Mouse (Mus musculus) A20 (cell line): ENCODE data around the gene Trappc2l.
"Not testable (repeated sequence)": the region's sequence is repeated elsewhere in the genome, so short reads cannot be mapped to it uniquely, and the experiment has no call there.

ENCODE experiments used
- DNase-seq: peaks from one replicate; pipeline ENCODE4 v3.0.0-alpha.2; 2011; ENCODE audit warnings: low read depth, low spot score

The Trappc2l gene

DNA sequence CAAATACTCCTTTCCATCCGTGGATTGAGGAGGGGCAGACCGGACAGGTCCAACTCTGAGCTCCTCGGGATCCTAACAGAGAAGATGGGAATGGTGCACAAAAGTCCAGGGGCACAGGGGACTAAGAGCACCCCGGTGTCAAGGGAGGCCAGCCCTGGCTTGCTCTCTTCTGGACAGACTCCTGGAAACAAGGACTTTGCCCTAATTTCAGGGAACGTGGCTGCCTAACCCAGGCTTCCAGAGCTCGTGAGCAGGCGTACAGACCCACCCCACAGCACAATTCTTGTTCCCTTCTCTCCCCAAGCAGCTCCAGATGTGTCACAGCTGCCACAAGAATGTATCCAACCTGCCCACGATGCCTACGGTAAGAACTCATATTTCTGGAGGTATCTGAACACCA lies 14.4 kb downstream of the Trappc2l start:
- no peak for DNase-seq

GRCm38 (mm10) chr8:122626896-122627295 lies 15.5 kb downstream of the Trappc2l start:
- no peak for DNase-seq

GRCm38 (mm10) chr8:122629388-122629787 lies 17.9 kb downstream of the Trappc2l start:
- DNase-seq = no peak

DNA sequence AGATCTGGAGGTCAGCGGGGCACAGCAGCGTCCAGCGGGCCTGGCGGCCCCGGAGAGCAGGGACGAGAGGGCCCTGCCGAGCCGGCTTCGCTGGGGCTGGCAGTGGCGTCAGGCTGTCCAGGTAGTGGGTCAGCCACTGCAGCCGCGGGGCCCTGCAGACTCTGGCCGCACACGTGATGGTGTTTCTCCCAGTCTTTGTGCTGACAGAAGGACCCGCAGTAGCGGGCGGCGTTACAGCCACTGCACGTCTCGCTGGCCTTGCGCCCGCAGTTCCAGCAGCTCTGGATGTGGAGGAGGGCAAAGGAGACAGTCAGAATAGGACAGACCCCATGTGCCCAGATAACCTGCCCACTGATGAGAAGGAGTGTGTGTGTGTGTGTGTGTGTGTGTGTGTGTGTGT lies 19.3 kb downstream of the Trappc2l start:
- no peak for DNase-seq

- DNase-seq = not testable (repeated sequence)
Observed at GRCm38 (mm10) chr8:122632134-122632533, 20.7 kb downstream of the Trappc2l start.

DNA sequence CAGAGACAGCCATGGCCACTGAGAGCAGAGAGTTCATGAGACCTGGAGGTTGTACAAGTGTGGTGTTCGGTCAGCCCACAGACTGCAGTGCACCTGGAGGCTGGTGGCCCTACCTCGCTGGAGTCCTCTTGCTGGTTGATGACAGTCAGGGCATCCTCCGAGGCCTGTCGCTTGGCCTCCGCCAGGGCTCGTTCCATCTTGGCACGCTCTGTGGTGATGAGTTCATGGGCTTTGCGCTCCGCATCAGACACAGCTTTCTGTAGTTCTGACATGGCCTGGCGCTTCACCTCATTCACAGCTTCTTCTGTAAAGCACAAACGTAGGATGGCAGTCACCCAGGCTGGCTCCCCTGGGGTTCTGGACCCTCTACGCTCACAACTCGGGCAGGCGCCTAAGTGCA lies 21.8 kb downstream of the Trappc2l start:
- DNase-seq = no peak

DNA sequence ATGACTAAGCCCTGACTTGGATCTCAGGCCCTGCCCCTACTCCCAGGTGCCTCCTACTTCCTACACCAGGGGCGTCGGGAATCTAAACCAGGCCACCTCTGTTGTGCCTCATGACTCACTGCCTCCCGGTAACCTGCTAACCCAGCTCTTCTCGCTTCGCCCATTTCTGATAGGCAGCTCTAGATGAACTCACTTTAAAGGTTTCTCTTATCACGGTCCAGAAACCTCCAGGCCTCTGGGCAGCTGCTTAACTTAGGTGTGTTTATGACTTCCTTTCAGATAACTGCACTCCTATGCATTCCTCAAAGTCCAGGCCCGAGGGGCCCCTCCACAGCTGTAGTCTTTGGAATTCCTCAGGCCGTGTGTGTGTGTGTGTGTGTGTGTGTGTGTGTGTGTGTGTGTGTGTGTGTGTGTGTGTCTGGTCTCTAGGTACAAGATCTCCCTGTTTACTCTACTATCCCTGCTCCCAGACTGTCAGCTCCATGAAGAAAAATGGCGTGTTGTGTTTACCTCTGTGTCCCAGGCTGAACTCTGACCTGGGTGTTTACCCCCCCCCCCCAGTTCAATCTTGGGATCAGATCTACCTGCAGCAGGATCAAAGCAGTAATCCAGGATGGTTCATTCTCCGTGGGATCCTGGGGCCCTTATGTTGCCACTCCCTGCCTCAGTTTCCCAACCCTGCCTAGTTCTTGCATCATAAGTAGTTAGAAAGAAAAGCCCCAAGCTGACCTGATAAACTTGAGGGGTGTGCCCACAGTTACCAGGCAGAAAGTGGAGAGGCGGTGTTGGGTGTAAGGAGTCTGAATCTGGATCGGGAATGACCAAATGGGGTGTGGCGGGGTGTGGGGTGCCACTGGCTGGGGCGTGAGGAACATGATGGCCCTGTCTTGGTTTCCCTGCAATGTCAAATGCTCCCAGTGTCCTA lies 24.7 kb downstream of the Trappc2l start:
- DNase-seq = no peak

DNA sequence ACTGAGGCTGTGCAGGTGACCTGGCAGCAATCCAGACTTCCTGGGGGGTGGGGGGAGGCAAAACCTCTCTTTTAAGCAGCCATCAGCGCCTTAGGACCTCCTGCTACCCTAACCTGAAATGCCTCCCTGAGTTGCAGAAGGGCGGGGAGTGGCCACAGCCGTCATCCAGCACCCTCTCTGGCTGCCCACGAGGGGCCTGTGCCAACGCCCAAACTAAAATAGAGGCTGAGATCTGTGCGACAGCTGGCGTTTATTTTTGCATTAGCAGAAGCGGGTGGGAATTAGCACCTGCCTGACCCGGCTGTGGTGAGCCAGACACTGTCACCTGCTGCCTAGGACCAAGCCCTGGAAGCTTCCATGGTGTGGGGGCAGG lies 25.3 kb downstream of the Trappc2l start:
- peak; percentile 48 for DNase-seq

- no peak for DNase-seq
Observed at GRCm38 (mm10) chr8:122637230-122637629, 25.8 kb downstream of the Trappc2l start.

DNA sequence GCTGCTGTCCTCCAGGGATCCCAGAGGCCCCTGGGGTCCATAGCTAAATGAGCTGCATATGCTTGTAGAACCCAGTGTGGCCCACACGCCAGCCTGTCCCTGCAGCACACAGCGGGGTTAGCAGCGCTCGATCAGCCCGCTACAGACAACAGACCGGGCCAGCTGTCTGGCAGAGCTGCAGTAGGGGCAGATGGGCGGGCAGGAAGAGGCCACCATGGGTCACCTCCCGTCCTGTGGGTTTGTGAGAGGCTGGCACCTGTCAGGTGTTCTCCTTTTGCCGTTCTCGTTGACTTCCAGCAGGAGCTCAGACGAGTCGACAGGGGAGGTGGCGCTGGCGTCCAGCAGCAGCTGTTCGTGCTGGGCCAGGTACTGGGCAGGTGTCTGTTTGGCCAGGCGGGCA lies 27.2 kb downstream of the Trappc2l start:
- DNase-seq = no peak

- no peak for DNase-seq
Observed at GRCm38 (mm10) chr8:122639521-122640248, 28.2 kb downstream of the Trappc2l start.

GRCm38 (mm10) chr8:122640825-122641224 lies 29.4 kb downstream of the Trappc2l start:
- no peak for DNase-seq

- DNase-seq = no peak
Observed at GRCm38 (mm10) chr8:122641406-122641805, 30.0 kb downstream of the Trappc2l start.

- no peak for DNase-seq
Observed at GRCm38 (mm10) chr8:122642071-122642470, 30.6 kb downstream of the Trappc2l start.

DNA sequence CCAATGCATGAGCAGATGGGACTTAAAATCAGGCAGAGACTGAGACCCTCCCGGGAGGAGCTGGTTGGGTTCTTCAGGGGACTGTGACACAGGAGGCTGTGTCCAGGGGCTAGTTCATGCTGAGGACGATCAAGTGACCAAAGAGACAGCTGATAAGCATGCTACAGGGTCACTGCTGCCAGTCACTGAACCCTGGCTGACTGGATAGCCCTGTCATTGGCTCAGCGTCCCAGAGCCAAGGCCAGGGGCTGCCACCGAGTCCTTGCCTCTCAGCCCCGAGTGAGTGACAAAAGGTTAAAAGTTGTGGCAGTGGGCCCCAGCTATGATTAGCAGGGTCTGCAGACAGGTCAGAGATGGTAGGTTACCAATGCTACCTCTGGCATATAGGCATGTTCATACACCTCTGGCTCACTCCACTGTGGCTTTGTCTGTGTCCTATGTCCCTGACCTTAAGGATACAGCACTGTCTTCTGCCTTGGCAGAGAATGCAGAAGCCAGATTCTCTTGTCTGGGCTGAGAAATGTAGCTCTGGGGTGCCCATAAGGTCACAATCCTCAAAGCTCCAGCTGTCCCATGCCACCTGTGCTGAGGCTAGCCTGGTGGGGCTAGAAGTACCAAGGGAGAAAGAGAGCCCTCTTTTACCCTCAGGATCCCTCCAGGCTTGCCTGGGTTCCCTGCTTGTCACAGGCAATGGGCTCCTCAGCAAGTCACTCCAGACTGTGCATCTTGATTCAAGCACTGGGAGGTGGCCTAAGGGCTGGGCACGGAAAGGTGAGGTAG lies 32.9 kb downstream of the Trappc2l start:
- DNase-seq = no peak

- peak; percentile 95 for DNase-seq
Observed at GRCm38 (mm10) chr8:122646337-122646736, 34.9 kb downstream of the Trappc2l start.

- DNase-seq = no peak
Observed at GRCm38 (mm10) chr8:122648192-122648970, 36.9 kb downstream of the Trappc2l start.

DNA sequence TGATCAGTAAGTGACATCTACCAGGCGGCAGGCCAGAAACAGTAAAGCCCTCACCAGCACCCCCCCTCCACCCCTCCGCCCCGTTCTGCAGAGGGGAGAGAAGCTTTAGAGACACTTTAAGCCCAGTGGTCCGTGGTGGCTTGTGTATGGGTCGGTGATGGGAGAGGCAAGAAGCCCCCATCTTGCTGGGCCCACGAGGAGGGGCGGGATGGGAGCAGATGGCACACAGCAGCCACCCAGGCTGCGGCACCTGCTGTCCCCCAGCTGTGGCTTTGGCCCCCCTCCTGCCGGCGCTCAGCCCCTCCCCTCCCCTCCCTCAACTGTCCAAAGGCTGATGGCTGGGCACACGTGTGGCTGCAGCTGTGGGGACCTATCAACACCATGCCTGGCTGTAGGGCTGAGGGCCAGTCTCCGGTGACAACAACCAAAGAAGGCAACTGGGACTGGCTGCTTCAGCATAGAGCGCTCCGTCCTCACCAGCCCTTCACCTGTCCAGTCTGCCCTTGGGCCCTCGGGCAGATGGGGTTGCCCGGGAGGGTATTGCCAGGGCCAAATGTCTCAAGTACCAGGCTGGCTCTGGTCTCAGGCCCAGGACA lies 40.0 kb downstream of the Trappc2l start:
- DNase-seq = peak; percentile 40

- DNase-seq = no peak
Observed at GRCm38 (mm10) chr8:122652643-122653042, 41.2 kb downstream of the Trappc2l start.

DNA sequence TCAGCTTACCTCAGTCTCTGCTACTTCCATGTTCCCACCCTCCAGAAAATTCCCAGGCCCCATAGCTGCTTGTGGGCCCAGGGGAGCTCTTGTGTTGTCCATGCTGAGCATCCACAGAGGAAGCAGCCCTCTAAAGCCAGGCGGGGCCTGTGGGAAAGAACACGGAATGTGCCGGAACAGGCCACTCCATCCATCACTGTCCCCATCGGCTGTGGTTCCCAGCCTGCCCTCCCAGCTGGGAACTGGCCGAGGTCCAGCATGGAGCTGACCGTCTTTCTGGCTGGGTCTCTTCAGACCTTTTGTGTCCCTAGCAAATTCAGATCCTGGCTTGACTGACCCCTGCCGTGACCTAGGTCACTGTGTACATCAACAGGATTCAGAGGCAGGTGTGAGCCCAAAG lies 43.3 kb downstream of the Trappc2l start:
- DNase-seq = no peak
